Mouse (Mus musculus): Measurements from ENCODE around the gene Rps6ka5. TPM values are rescaled to one million over a fixed set of nuclear protein-coding genes. Genes with fewer than 3 reads are reported as not detected.

Gene Rps6ka5
- polyA plus RNA-seq, 1 experiment from 2014 or later: 5.7 TPM

GRCm38 (mm10) chr12:100567627-100568026 lies 159.2 kb downstream of the Rps6ka5 start:
- H3K9ac ChIP-seq: no peak overlapping the region
- H3K27me3 ChIP-seq: no peaks in the 10 kb centered on the region
- H3K27ac ChIP-seq: no peak overlapping the region
- no peak for ATAC-seq (ENCODE audit: low FRiP score, low read depth)
- H3K4me2 ChIP-seq (replicated peaks): no peak overlapping the region
- 80% methylated on average over 3 of the region's 3 CpGs for WGBS
- H3K4me3 ChIP-seq: no peak overlapping the region
- no peaks in the 10 kb centered on the region for H3K9me3 ChIP-seq
- no peaks in the 10 kb centered on the region for H3K4me1 ChIP-seq
- peaks cover 12% of the 10 kb centered on the region for H3K36me3 ChIP-seq

GRCm38 (mm10) chr12:100553675-100554074 lies 173.1 kb downstream of the Rps6ka5 start:
- Histone ChIP-seq H3K9me3 (no peaks in the 10 kb centered on the region), H3K4me3 (no peak overlapping the region), H3K36me3 (peaks cover 5% of the 10 kb centered on the region; the same call in 1 of the 2 replicates), H3K27me3 (no peaks in the 10 kb centered on the region), H3K27ac (no peak overlapping the region), H3K9ac (no peak overlapping the region), H3K4me1 (peaks cover 14% of the 10 kb centered on the region; the same call in 1 of the 2 replicates), H3K4me2 (replicated peaks) (no peak overlapping the region)
- no peak for ATAC-seq (ENCODE audit: low FRiP score, low read depth)
- 89% methylated on average over 6 of the region's 6 CpGs for WGBS

- peaks cover 14% of the 10 kb centered on the region; the same call in 1 of the 2 replicates for H3K4me1 ChIP-seq
- peaks cover 5% of the 10 kb centered on the region; the same call in 1 of the 2 replicates for H3K36me3 ChIP-seq
- no peak for ATAC-seq (ENCODE audit: low FRiP score, low read depth)
- no peak overlapping the region for H3K4me2 ChIP-seq (replicated peaks)
- H3K27ac ChIP-seq: no peak overlapping the region
- WGBS: 81% methylated on average over 1 of the region's 1 CpGs
- no peaks in the 10 kb centered on the region for H3K9me3 ChIP-seq
- no peak overlapping the region for H3K9ac ChIP-seq
- H3K27me3 ChIP-seq: no peaks in the 10 kb centered on the region
- no peak overlapping the region for H3K4me3 ChIP-seq
Observed at GRCm38 (mm10) chr12:100551972-100552371, 174.8 kb downstream of the Rps6ka5 start.

- no peaks in the 10 kb centered on the region for H3K27me3 ChIP-seq
- 0 out of 2 replicates have a peak, but pooled peaks cover 2% of the 10 kb centered on the region for H3K4me1 ChIP-seq
- WGBS: 89% methylated on average over 4 of the region's 4 CpGs
- H3K36me3 ChIP-seq: no peaks in the 10 kb centered on the region
- H3K9ac ChIP-seq: no peak overlapping the region
- no peaks in the 10 kb centered on the region for H3K9me3 ChIP-seq
- no peak overlapping the region for H3K4me2 ChIP-seq (replicated peaks)
- H3K4me3 ChIP-seq: no peak overlapping the region
- no peak overlapping the region for H3K27ac ChIP-seq
- no peak for ATAC-seq (ENCODE audit: low FRiP score, low read depth)
Observed at GRCm38 (mm10) chr12:100544194-100544567, 182.6 kb downstream of the Rps6ka5 start.

- H3K4me2 ChIP-seq (replicated peaks): no peak overlapping the region
- no peak for ATAC-seq (ENCODE audit: low FRiP score, low read depth)
- 0 out of 2 replicates have a peak, but pooled peaks cover 3% of the 10 kb centered on the region for H3K4me1 ChIP-seq
- 77% methylated on average over 6 of the region's 6 CpGs for WGBS
- no peak overlapping the region for H3K27ac ChIP-seq
- no peaks in the 10 kb centered on the region for H3K9me3 ChIP-seq
- H3K9ac ChIP-seq: no peak overlapping the region
- no peaks in the 10 kb centered on the region for H3K36me3 ChIP-seq
- H3K4me3 ChIP-seq: no peak overlapping the region
- no peaks in the 10 kb centered on the region for H3K27me3 ChIP-seq
Observed at GRCm38 (mm10) chr12:100543437-100544193, 183.2 kb downstream of the Rps6ka5 start.

GRCm38 (mm10) chr12:100542494-100542893 lies 184.3 kb downstream of the Rps6ka5 start:
- ATAC-seq (ENCODE audit: low FRiP score, low read depth): no peak
- H3K4me1 ChIP-seq: 0 out of 2 replicates have a peak, but pooled peaks cover 3% of the 10 kb centered on the region
- 82% methylated on average over 6 of the region's 6 CpGs for WGBS
- H3K4me2 ChIP-seq (replicated peaks): no peak overlapping the region
- no peak overlapping the region for H3K27ac ChIP-seq
- H3K9ac ChIP-seq: no peak overlapping the region
- no peaks in the 10 kb centered on the region for H3K9me3 ChIP-seq
- H3K36me3 ChIP-seq: no peaks in the 10 kb centered on the region
- no peaks in the 10 kb centered on the region for H3K27me3 ChIP-seq
- no peak overlapping the region for H3K4me3 ChIP-seq

- no peak overlapping the region for H3K4me2 ChIP-seq (replicated peaks)
- H3K9me3 ChIP-seq: no peaks in the 10 kb centered on the region
- no peak for ATAC-seq (ENCODE audit: low FRiP score, low read depth)
- H3K9ac ChIP-seq: no peak overlapping the region
- H3K27me3 ChIP-seq: no peaks in the 10 kb centered on the region
- 46% methylated on average over 3 of the region's 3 CpGs for WGBS
- no peak overlapping the region for H3K27ac ChIP-seq
- no peaks in the 10 kb centered on the region for H3K36me3 ChIP-seq
- no peak overlapping the region for H3K4me3 ChIP-seq
- H3K4me1 ChIP-seq: 0 out of 2 replicates have a peak, but pooled peaks cover 5% of the 10 kb centered on the region
Observed at GRCm38 (mm10) chr12:100542076-100542475, 184.7 kb downstream of the Rps6ka5 start.

GRCm38 (mm10) chr12:100539158-100539714 lies 187.5 kb downstream of the Rps6ka5 start:
- ATAC-seq (ENCODE audit: low FRiP score, low read depth): no peak

GRCm38 (mm10) chr12:100538445-100539157 lies 188.2 kb downstream of the Rps6ka5 start:
- Histone ChIP-seq H3K9ac (no peak overlapping the region), H3K4me3 (no peak overlapping the region), H3K27me3 (no peaks in the 10 kb centered on the region), H3K36me3 (no peaks in the 10 kb centered on the region), H3K4me1 (peaks cover 23% of the 10 kb centered on the region; the same call in 1 of the 2 replicates), H3K27ac (no peak overlapping the region), H3K9me3 (no peaks in the 10 kb centered on the region), H3K4me2 (replicated peaks) (no peak overlapping the region)
- no peak for ATAC-seq (ENCODE audit: low FRiP score, low read depth)
- WGBS: 69% methylated on average over 7 of the region's 7 CpGs

More at GRCm38 (mm10) chr12:100539158-100539714, 187.5 kb downstream of the Rps6ka5 start:
- H3K27ac ChIP-seq: no peak overlapping the region
- WGBS: 27% methylated on average over 9 of the region's 9 CpGs
- H3K4me1 ChIP-seq: peaks cover 20% of the 10 kb centered on the region; the same call in 1 of the 2 replicates
- H3K27me3 ChIP-seq: no peaks in the 10 kb centered on the region
- H3K36me3 ChIP-seq: no peaks in the 10 kb centered on the region
- no peaks in the 10 kb centered on the region for H3K9me3 ChIP-seq
- H3K4me3 ChIP-seq: no peak overlapping the region
- no peak overlapping the region for H3K9ac ChIP-seq
- H3K4me2 ChIP-seq (replicated peaks): no peak overlapping the region

GRCm38 (mm10) chr12:100537091-100537490 lies 189.7 kb downstream of the Rps6ka5 start:
- no peak overlapping the region for H3K4me3 ChIP-seq
- H3K27me3 ChIP-seq: no peaks in the 10 kb centered on the region
- peaks cover 28% of the 10 kb centered on the region for H3K4me1 ChIP-seq
- no peak overlapping the region for H3K27ac ChIP-seq
- no peak overlapping the region for H3K4me2 ChIP-seq (replicated peaks)
- H3K9me3 ChIP-seq: no peaks in the 10 kb centered on the region
- H3K9ac ChIP-seq: no peak overlapping the region
- WGBS: 71% methylated on average over 11 of the region's 11 CpGs
- no peak for ATAC-seq (ENCODE audit: low FRiP score, low read depth)
- no peaks in the 10 kb centered on the region for H3K36me3 ChIP-seq

GRCm38 (mm10) chr12:100535028-100535427 lies 191.8 kb downstream of the Rps6ka5 start:
- ATAC-seq (ENCODE audit: low FRiP score, low read depth): no peak
- H3K36me3 ChIP-seq: no peaks in the 10 kb centered on the region
- no peaks in the 10 kb centered on the region for H3K9me3 ChIP-seq
- no peak overlapping the region for H3K27ac ChIP-seq
- no peak overlapping the region for H3K4me2 ChIP-seq (replicated peaks)
- peaks cover 28% of the 10 kb centered on the region for H3K4me1 ChIP-seq
- no peaks in the 10 kb centered on the region for H3K27me3 ChIP-seq
- no peak overlapping the region for H3K9ac ChIP-seq
- 47% methylated on average over 12 of the region's 12 CpGs for WGBS
- no peak overlapping the region for H3K4me3 ChIP-seq

- no peak for ATAC-seq (ENCODE audit: low FRiP score, low read depth)
- H3K4me1 ChIP-seq: peaks cover 29% of the 10 kb centered on the region
- no peak overlapping the region for H3K4me3 ChIP-seq
- H3K4me2 ChIP-seq (replicated peaks): no peak overlapping the region
- no peaks in the 10 kb centered on the region for H3K9me3 ChIP-seq
- no peaks in the 10 kb centered on the region for H3K36me3 ChIP-seq
- H3K27ac ChIP-seq: no peak overlapping the region
- no peaks in the 10 kb centered on the region for H3K27me3 ChIP-seq
- H3K9ac ChIP-seq: no peak overlapping the region
- WGBS: 65% methylated on average over 3 of the region's 3 CpGs
Observed at GRCm38 (mm10) chr12:100534028-100534427, 192.8 kb downstream of the Rps6ka5 start.
